Mouse (Mus musculus) layer of hippocampus, postnatal 10 days (tissue): Measurements from ENCODE around the gene Wls. TPM values are rescaled to one million over a fixed set of nuclear protein-coding genes. Genes with fewer than 3 reads are reported as not detected.

Experiments
- DNase-seq, 2 experiments: peaks; one replicate each; pipeline ENCODE4 v3.0.0; 2021; ENCODE audit warnings: low spot score in 2 of 2
- total RNA-seq, 2 experiments: library from RNA; stranded (reverse); gene quantifications; 2 replicates each; pipeline ENCODE4 v1.2.3; 2021

Gene Wls
- total RNA-seq, 2 experiments from 2014 or later, result 21.6 to 25.0 TPM

DNA sequence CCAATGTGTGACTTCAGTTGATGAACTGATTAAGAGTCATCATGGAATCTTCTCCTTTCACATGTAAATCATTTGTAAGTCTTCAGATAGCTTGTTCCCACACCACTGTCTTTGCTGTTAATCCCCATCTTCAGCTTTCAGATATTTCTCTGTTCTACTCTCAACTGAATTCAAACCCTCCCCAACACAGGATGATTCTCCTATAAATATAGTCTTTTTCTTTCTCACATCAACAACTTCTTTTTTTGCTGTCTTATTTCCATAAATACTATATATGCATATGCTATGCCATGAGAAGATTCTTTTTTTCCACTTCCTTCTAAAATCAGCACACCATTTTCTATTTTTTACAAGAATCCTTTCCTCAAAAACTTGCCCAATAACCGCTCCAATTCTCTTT lies 67.9 kb downstream of the Wls start:
- no peak for DNase-seq

DNA sequence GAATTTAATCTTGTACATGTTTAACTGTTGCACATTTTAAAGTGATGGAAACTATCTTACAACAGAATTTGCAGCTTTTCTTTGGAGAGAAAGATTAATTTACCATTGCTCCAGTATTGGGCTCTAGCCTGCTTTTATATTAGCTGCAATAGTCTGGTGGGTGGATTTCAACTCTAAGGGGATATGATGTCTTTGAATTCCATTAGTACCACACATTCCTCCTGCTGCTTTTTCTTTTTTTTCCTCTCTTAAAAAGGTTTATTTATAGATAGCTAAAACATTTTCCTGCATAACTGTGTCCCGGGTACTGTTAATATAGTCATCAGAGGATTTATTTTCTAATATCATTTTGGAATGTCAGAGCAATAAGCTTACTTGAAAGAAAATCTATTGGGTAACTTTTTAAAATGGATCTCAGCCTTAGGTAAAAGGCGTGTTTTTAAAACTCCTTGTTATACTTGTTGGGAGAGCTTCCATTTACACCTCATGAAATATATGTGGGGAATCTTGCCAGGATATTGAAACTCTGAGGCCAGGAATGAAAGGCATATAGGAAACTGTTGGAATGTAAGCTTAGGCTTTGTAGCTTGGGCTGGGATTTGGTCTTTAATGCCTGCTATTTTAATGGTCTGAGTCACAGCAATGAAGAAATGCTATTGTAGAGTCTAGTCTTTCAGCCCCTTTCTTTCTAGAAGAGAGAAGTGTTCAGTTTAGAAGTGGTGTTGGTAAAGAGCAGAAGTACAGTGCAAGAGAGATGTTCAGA lies 78.0 kb downstream of the Wls start:
- DNase-seq, result no peak

Other genes starting within 250 kb of the Wls start
- not detected for gene Rpe65, start 240.5 kb upstream of the Wls start, total RNA-seq